ENCODE assay signal across 8 mouse cellular contexts in the genomic region with DNA sequence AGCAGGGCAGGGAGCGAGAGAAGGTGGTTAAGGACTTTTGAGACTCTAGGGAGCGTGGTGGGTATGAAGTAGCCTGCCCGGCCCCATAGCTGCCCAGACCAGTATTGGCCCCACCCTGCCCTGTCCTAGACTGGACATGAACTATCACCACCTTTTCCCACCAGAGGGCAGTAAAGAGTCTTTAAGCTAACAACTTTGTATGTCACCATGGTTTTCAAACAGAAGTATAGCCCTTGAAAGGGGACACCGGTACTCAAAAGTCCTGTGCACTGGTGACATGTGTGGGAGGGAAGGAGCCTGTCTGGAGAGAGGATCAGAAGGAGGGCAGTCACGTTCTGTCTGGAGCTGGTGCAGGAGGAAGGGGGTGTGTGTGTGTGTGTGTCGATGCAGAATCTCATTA. TPM values are rescaled to one million over a fixed set of nuclear protein-coding genes. Genes with fewer than 3 reads are reported as not detected.
A peak's percentile ranks its signal among the peaks of the same experiment; 100 is the strongest.
DNase-seq lines count a peak whose midpoint lies in the region; ATAC-seq and TF ChIP-seq lines count a peak whose summit lies in the region.

No protein-coding gene starts in this region.

- peak; percentile 62; the same call in 1 of the 2 replicates for TF ChIP-seq CTCF in thymus, adult 2 months (IDR thresholded peaks at IDR 0.05; ENCODE audit: borderline replicate concordance, control insufficient read depth, extremely low read depth, insufficient read depth, low read length, poor library complexity)
- TF ChIP-seq CTCF in bone marrow, adult 2 months (IDR thresholded peaks at IDR 0.05; ENCODE audit: control insufficient read depth, insufficient read depth, low read length) = peak; percentile 28; the same call in 1 of the 2 replicates

- peaks cover 25% of the 10 kb centered on the region for H3K4me1 ChIP-seq in thymus, adult 2 months (replicated peaks; ENCODE audit: control insufficient read depth, insufficient read depth, low read length)
- no peaks in the 10 kb centered on the region for H3K4me1 ChIP-seq in bone marrow, adult 2 months (ENCODE audit: control insufficient read depth, insufficient read depth, low read length)
- H3K4me1 ChIP-seq in hindbrain, embryonic 14.5 days (replicated peaks; ENCODE audit: control insufficient read depth, insufficient read depth, low read length) = peaks cover 10% of the 10 kb centered on the region
- H3K4me1 ChIP-seq in limb, embryonic 14.5 days (ENCODE audit: control insufficient read depth, insufficient read depth, low read length) = peaks cover 15% of the 10 kb centered on the region

- peak; percentile 45 for DNase-seq in thymus, adult 2 months
- DNase-seq in thymus, adult 18-20 months = no peak
- DNase-seq in hindbrain, embryonic 14.5 days (ENCODE audit: low spot score) = peak; percentile 81
- peak; percentile 85 for DNase-seq in limb, embryonic 14.5 days (ENCODE audit: low spot score)
- peak; percentile 80 for DNase-seq in naive thymus-derived CD4-positive, alpha-beta T cell, adult 2 months (ENCODE audit: low read depth)
- no peak for DNase-seq in right cerebral cortex, postnatal 14 days

- no peak overlapping the region for H3K9ac ChIP-seq in hindbrain, embryonic 14.5 days
- H3K9ac ChIP-seq in limb, embryonic 14.5 days (ENCODE audit: low read depth, low read length, severe bottlenecking) = no peak overlapping the region

- no peak overlapping the region for H3K4me3 ChIP-seq in thymus, adult 2 months (ENCODE audit: control insufficient read depth, insufficient read depth, low read length)
- no peak overlapping the region for H3K4me3 ChIP-seq in bone marrow, adult 2 months (replicated peaks; ENCODE audit: control insufficient read depth, low read depth, low read length)
- no peak overlapping the region for H3K4me3 ChIP-seq in hindbrain, embryonic 14.5 days (replicated peaks; ENCODE audit: low read length)
- no peak overlapping the region for H3K4me3 ChIP-seq in limb, embryonic 14.5 days (replicated peaks; ENCODE audit: low read length)

- H3K36me3 ChIP-seq in thymus, adult 2 months (ENCODE audit: control insufficient read depth, insufficient read depth, low read length) = no peaks in the 10 kb centered on the region
- no peaks in the 10 kb centered on the region for H3K36me3 ChIP-seq in hindbrain, embryonic 14.5 days (replicated peaks; ENCODE audit: control insufficient read depth, insufficient read depth)
- H3K36me3 ChIP-seq in limb, embryonic 14.5 days (ENCODE audit: control insufficient read depth, insufficient read depth, low read length) = no peaks in the 10 kb centered on the region

- no peak for TF ChIP-seq POLR2A in thymus, adult 2 months (IDR thresholded peaks at IDR 0.05; ENCODE audit: control insufficient read depth, extremely low read depth, insufficient read depth, low read length, poor library complexity)
- no peak for TF ChIP-seq POLR2A in bone marrow, adult 2 months (IDR thresholded peaks at IDR 0.05; ENCODE audit: borderline replicate concordance, control insufficient read depth, low read depth, low read length)
- TF ChIP-seq POLR2A in limb, embryonic 14.5 days (IDR thresholded peaks at IDR 0.05; ENCODE audit: borderline replicate concordance, extremely low read depth, insufficient read depth, insufficient read length) = no peak

- ATAC-seq in erythroblast, adult 5-6 weeks (replicated peaks; ENCODE audit: low FRiP score, poor library complexity, severe bottlenecking) = peak; percentile 74
- 0 out of 2 replicates have a peak, but pooled peaks have one; percentile 43 for ATAC-seq in hindbrain, embryonic 14.5 days (ENCODE audit: low FRiP score)
- ATAC-seq in limb, embryonic 14.5 days (ENCODE audit: low FRiP score, low read depth) = peak; percentile 53

- WGBS in thymus, adult 2 months = 43% methylated on average over 6 of the region's 6 CpGs
- 31% methylated on average over 6 of the region's 6 CpGs for WGBS in bone marrow, adult 2 months
- 41% methylated on average over 6 of the region's 6 CpGs for WGBS in hindbrain, embryonic 14.5 days
- WGBS in limb, embryonic 14.5 days = 21% methylated on average over 6 of the region's 6 CpGs

- H3K27ac ChIP-seq in thymus, adult 2 months (ENCODE audit: control insufficient read depth, insufficient read depth, low read length) = no peak overlapping the region
- H3K27ac ChIP-seq in bone marrow, adult 2 months (ENCODE audit: control insufficient read depth, insufficient read depth, low read depth, low read length, poor library complexity) = no peak overlapping the region
- H3K27ac ChIP-seq in hindbrain, embryonic 14.5 days = no peak overlapping the region
- no peak overlapping the region for H3K27ac ChIP-seq in limb, embryonic 14.5 days (replicated peaks; ENCODE audit: low read depth, low read length)

- H3K27me3 ChIP-seq in thymus, adult 2 months (ENCODE audit: control insufficient read depth, insufficient read depth, low read length) = no peaks in the 10 kb centered on the region
- no peaks in the 10 kb centered on the region for H3K27me3 ChIP-seq in hindbrain, embryonic 14.5 days (ENCODE audit: control insufficient read depth, insufficient read depth, low read length)
- H3K27me3 ChIP-seq in limb, embryonic 14.5 days (ENCODE audit: control insufficient read depth, insufficient read depth, low read length) = no peaks in the 10 kb centered on the region

- no peaks in the 10 kb centered on the region for H3K9me3 ChIP-seq in hindbrain, embryonic 14.5 days (ENCODE audit: control insufficient read depth, low read length)
- H3K9me3 ChIP-seq in limb, embryonic 14.5 days (ENCODE audit: control insufficient read depth, low read length) = no peaks in the 10 kb centered on the region

- H3K4me2 ChIP-seq in hindbrain, embryonic 14.5 days (replicated peaks) = no peak overlapping the region
- H3K4me2 ChIP-seq in limb, embryonic 14.5 days (replicated peaks; ENCODE audit: low read depth, low read length, severe bottlenecking) = no peak overlapping the region

RNA-seq across cellular contexts. Expression of a gene that starts 18.7 kb away (rescaled TPM):
- polyA plus RNA-seq in thymus, adult 2 months (2012; rRNA removed) = 80.0 and 94.8 TPM in 2 replicates
- polyA plus RNA-seq in bone marrow, adult 2 months (2011; ENCODE audit: insufficient read depth, insufficient read length, low replicate concordance, missing spikeins) = 6.5 and 18.1 TPM in 2 replicates
- total RNA-seq in erythroblast, adult 5-6 weeks (2015; ENCODE audit: low replicate concordance) = 4.6 and 10.6 TPM in 2 replicates
- total RNA-seq in erythroblast, adult 5-6 weeks (2017; ENCODE audit: low replicate concordance) = 5.5 and 7.1 TPM in 2 replicates
- 78.7 and 82.4 TPM in 2 replicates for polyA plus RNA-seq in hindbrain, embryonic 14.5 days (2014; fragmentation: Nextera tagmentation; extraction: Ambion mirVana)
- 136 and 196 TPM in 2 replicates for polyA plus RNA-seq in limb, embryonic 14.5 days (2012; rRNA removed)
- 74.5 and 76.0 TPM in 2 replicates for polyA plus RNA-seq in limb, embryonic 14.5 days (2014; fragmentation: Nextera tagmentation; extraction: Ambion mirVana)

RNA-seq across cellular contexts. Expression of a gene that starts 20.6 kb away (rescaled TPM):
- polyA plus RNA-seq in thymus, adult 2 months (2012; rRNA removed) = 1.8 and 2.5 TPM in 2 replicates
- polyA plus RNA-seq in bone marrow, adult 2 months (2011; ENCODE audit: insufficient read depth, insufficient read length, low replicate concordance, missing spikeins) = 0.90 TPM in 1 of 2 replicates, not detected in the other
- not detected in 2 replicates for total RNA-seq in erythroblast, adult 5-6 weeks (2015; ENCODE audit: low replicate concordance)
- total RNA-seq in erythroblast, adult 5-6 weeks (2017; ENCODE audit: low replicate concordance) = 0.56 and 1.5 TPM in 2 replicates
- 12.0 and 14.1 TPM in 2 replicates for polyA plus RNA-seq in hindbrain, embryonic 14.5 days (2014; fragmentation: Nextera tagmentation; extraction: Ambion mirVana)
- polyA plus RNA-seq in limb, embryonic 14.5 days (2012; rRNA removed) = 2.5 and 3.1 TPM in 2 replicates
- 2.1 and 2.7 TPM in 2 replicates for polyA plus RNA-seq in limb, embryonic 14.5 days (2014; fragmentation: Nextera tagmentation; extraction: Ambion mirVana)

RNA-seq across cellular contexts. Expression of a gene that starts 20.7 kb away (rescaled TPM):
- polyA plus RNA-seq in thymus, adult 2 months (2012; rRNA removed) = 10.8 and 12.0 TPM in 2 replicates
- 0.74 and 1.2 TPM in 2 replicates for polyA plus RNA-seq in bone marrow, adult 2 months (2011; ENCODE audit: insufficient read depth, insufficient read length, low replicate concordance, missing spikeins)
- total RNA-seq in erythroblast, adult 5-6 weeks (2015; ENCODE audit: low replicate concordance) = 0.38 TPM in 1 of 2 replicates, not detected in the other
- 0.09 and 0.42 TPM in 2 replicates for total RNA-seq in erythroblast, adult 5-6 weeks (2017; ENCODE audit: low replicate concordance)
- 39.3 and 41.2 TPM in 2 replicates for polyA plus RNA-seq in hindbrain, embryonic 14.5 days (2014; fragmentation: Nextera tagmentation; extraction: Ambion mirVana)
- 29.2 and 34.4 TPM in 2 replicates for polyA plus RNA-seq in limb, embryonic 14.5 days (2012; rRNA removed)
- polyA plus RNA-seq in limb, embryonic 14.5 days (2014; fragmentation: Nextera tagmentation; extraction: Ambion mirVana) = 16.3 and 16.7 TPM in 2 replicates

RNA-seq across cellular contexts. Expression of a gene that starts 50.9 kb away (rescaled TPM):
- polyA plus RNA-seq in thymus, adult 2 months (2012; rRNA removed) = 178 and 196 TPM in 2 replicates
- polyA plus RNA-seq in bone marrow, adult 2 months (2011; ENCODE audit: insufficient read depth, insufficient read length, low replicate concordance, missing spikeins) = 144 and 147 TPM in 2 replicates
- total RNA-seq in erythroblast, adult 5-6 weeks (2015; ENCODE audit: low replicate concordance) = 71.5 and 81.1 TPM in 2 replicates
- total RNA-seq in erythroblast, adult 5-6 weeks (2017; ENCODE audit: low replicate concordance) = 44.6 and 45.7 TPM in 2 replicates
- 223 and 243 TPM in 2 replicates for polyA plus RNA-seq in hindbrain, embryonic 14.5 days (2014; fragmentation: Nextera tagmentation; extraction: Ambion mirVana)
- 206 and 228 TPM in 2 replicates for polyA plus RNA-seq in limb, embryonic 14.5 days (2012; rRNA removed)
- polyA plus RNA-seq in limb, embryonic 14.5 days (2014; fragmentation: Nextera tagmentation; extraction: Ambion mirVana) = 339 and 342 TPM in 2 replicates

RNA-seq across cellular contexts. Expression of a gene that starts 58.6 kb away (rescaled TPM):
- 0.90 and 0.94 TPM in 2 replicates for polyA plus RNA-seq in thymus, adult 2 months (2012; rRNA removed)
- not detected in 2 replicates for polyA plus RNA-seq in bone marrow, adult 2 months (2011; ENCODE audit: insufficient read depth, insufficient read length, low replicate concordance, missing spikeins)
- total RNA-seq in erythroblast, adult 5-6 weeks (2015; ENCODE audit: low replicate concordance) = not detected in 2 replicates
- total RNA-seq in erythroblast, adult 5-6 weeks (2017; ENCODE audit: low replicate concordance) = not detected in 2 replicates
- polyA plus RNA-seq in hindbrain, embryonic 14.5 days (2014; fragmentation: Nextera tagmentation; extraction: Ambion mirVana) = 0.16 and 0.18 TPM in 2 replicates
- polyA plus RNA-seq in limb, embryonic 14.5 days (2012; rRNA removed) = 1.7 and 2.0 TPM in 2 replicates
- 1.7 and 1.9 TPM in 2 replicates for polyA plus RNA-seq in limb, embryonic 14.5 days (2014; fragmentation: Nextera tagmentation; extraction: Ambion mirVana)

Comparison
In these comparisons a context has a peak if more than half of its experiments do, and no peak if none do; other contexts are left out.
1. DNase-seq: peak in thymus, adult 2 months (single experiment), hindbrain, embryonic 14.5 days (single experiment), limb, embryonic 14.5 days (single experiment) and naive thymus-derived CD4-positive, alpha-beta T cell, adult 2 months (single experiment); none in thymus, adult 18-20 months (0 of 2) and right cerebral cortex, postnatal 14 days (single experiment).
2. Peak in every context shown above with its lines, with median percentiles within 50 percentile points of each other: ATAC-seq.